Mouse (Mus musculus): ENCODE results near the gene Gm21883.
"Not testable (repeated sequence)": the region's sequence is repeated elsewhere in the genome, so short reads cannot be mapped to it uniquely, and the experiment has no call there.

Gene Gm21883

GRCm38 (mm10) chrX:31574183-31574582 is at the start of gene Gm21883:
Gene Gm21883 (minus strand): TSS chrX:31574283.
- DNase-seq (ENCODE audit: low spot score): not testable (repeated sequence)

- not testable (repeated sequence) for DNase-seq (ENCODE audit: low spot score)
These were observed 44.7 kb upstream of the Gm21883 start, which contains the start of gene Spin2e for GRCm38 (mm10) chrX:31618820-31619219. Gene Spin2e (minus strand): TSS chrX:31618920.
